Mouse (Mus musculus) kidney, adult 18-20 months (tissue): ENCODE data around the gene Top2a.
"Not testable (repeated sequence)": the region's sequence is repeated elsewhere in the genome, so short reads cannot be mapped to it uniquely, and the experiment has no call there.

Source experiments
- DNase-seq: peaks from one replicate; pipeline ENCODE4 v3.0.0; 2021

The Top2a gene

DNA sequence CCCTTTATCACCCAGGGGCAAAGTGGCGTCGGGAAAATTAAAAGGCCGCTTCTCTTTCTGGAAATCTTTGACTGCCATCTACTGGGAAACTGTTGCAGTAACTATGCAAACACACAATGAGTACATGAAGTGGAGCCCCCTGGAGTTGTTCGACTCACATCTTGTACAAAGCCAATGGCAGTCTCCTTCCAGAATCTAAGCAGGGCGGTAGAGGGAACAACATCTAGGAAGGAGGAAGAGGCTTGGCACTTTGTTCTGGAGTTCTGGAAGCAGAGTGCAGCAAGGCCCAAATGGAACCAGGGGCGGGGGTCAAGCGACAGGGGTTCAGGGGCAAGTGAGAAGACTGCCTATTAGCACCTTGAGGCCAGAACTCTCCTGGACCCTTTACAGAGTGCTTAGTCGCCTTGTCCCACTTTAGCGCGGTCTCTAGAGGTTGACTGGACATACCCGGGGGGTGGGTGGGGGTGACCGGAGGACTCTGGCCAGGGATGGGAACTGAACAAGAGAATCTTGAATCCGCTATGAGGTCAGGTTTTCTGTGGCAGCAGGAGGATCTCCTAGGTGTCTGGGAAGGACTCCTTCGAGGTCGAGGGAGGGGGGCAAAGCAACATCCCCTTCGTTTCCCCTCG is 16.5 kb upstream of the Top2a start:
- peak; percentile 56 for DNase-seq

DNA sequence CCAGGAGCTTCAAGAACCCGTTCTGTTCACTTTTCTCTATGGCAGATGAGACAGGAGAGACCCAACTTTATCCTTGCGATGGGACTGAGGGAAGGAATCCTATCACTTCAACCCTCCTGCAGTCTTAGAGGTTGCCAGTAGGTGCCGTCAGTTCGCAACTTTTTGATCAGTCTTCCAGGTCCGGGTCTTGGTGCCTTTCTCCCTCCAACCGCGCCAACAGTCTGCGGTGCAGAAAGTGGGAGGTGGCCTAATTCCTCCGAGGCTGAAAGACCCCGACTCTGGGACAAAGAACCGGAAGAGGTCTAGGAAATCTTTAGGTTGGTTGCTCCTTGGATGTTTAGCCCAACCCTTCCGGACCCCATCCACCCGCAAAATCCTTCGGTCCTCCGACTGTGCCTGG is 15.8 kb upstream of the Top2a start:
- DNase-seq, result peak; percentile 88

DNA sequence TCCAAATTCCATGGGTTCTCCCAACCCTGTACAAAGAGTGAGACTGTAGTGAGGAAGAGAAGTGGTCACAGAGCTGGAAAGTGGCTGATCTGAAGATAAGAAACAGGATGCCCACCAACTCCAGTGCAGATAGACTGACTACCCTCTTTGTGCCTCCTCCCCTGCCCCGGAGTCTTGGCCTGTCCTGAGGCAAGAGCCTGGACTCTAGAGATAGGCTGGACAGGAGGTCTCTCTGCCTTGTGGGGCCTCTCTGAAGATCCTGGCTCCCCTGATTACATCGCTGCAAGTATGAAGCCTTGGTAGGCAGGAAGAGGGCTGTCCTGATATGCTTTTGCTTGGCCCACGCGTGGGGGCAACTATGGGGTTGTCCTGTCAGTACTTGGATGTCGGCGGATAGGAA is 12.3 kb upstream of the Top2a start:
- DNase-seq, result no peak

- no peak for DNase-seq
These were observed 11.4 kb upstream of the Top2a start for GRCm38 (mm10) chr11:99035350-99035749.

DNA sequence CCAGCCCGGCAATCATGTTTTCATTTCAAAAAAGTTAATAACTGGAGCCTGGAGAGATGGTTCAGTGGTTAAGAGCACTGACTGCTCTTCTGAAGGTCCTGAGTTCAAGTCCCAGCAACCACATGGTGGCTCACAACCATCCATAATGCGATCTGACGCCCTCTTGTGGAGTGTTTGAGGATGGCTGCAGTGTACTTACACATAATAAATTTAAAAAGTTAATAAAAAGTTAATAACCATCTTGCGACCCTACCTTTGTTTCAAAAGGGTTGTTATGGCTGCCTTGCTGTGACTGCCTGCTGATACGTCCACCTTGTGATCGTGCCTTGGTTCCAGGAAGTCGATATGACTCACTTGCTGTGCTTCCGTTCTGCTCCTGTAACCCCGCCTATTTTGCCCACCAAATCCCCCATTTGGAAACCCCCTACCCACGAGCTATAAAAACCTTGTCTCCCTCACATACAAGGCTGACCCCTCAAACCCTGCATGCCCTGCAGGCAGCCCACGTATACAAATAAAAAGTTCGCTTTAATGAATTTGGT is 3.0 kb upstream of the Top2a start:
- no peak for DNase-seq

DNA sequence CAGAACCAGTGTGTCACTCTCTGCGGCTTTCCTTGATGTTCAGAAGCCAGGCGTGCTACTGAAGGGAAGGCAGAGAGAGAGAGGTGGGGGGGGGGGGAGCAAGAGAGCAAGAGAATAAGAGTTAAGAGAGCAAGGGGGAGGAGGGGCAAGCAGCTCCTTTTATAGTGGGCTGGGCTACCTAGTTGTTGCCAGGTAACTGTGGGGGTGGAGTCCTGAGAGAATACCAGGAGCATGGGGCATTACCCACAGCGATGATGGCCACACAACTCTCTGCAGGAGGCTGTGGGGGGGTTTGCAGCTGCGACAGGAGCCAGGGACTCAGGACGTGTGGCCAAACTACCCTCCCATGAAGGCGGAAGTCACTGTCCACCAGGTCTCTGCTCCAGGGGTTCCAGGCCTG is 1.9 kb upstream of the Top2a start:
- no peak for DNase-seq

- DNase-seq, result no peak
These were observed 612 bp upstream of the Top2a start for GRCm38 (mm10) chr11:99024468-99025134.

GRCm38 (mm10) chr11:99023094-99023493 is 895 bp downstream of the Top2a start:
- no peak for DNase-seq

DNA sequence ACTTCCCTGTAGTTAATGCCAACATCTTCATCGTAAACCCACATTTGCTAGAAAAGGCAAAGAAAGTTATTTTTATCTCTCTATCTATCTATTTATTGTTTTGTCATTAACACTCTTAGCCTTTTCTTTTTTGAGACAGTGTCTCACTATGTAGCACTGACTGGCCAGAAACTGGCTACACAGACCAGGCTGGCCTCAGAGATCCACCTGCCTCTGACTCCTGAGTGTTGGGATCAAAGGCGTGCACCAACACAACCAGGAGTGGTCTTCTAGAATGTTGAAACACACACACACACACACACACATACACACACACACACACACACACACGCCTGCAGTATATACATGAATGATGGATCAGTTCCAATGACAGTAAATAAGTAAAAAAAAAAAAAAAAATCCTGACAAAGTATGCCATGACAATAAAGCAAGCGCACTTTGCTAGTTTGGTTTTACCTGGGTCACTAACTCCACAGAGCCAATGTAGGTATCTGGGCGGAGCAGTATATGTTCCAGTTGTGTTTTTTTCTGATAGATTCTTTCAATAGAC is 1.5 kb downstream of the Top2a start:
- no peak for DNase-seq

DNA sequence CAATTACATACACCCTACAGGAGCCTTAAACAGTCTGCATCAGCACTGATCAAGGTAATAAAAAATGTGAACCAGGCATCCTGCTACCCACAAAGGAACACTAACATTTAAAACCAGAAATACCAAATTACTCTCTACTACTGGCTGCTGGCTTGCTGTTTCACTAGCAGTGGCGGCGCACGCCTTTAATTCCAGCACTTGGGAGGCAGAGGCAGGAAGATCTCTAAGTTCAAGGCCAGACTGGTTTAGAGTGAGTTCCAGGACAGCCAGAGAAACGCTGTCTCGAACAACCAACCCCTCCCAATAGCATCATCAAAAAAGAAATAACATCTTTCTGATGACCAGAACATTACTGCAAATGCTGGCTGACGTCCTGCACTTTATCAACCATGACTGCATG is 4.1 kb downstream of the Top2a start:
- no peak for DNase-seq

- no peak for DNase-seq
These were observed 10.1 kb downstream of the Top2a start for GRCm38 (mm10) chr11:99013856-99014255.

DNA sequence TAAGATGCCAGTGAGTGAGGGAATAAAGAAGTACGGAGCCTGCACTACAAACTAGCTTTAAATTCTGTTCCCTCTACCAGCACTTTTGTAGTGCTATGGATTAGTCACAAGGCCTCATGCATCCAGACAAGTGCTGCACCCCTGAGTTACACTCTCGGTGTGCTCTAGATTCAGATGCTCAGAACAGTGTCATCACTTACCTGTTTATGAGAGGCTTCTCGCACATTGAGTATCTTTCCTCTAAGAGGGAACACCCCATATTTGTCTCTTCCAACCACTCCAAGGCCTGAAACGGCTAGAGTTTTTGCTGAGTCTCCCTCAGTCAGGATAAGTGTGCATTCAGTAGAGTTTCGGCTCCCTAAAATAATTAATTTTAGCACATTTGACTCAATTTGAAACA is 13.3 kb downstream of the Top2a start:
- no peak for DNase-seq

GRCm38 (mm10) chr11:99010124-99010523 is 13.9 kb downstream of the Top2a start:
- no peak for DNase-seq

DNA sequence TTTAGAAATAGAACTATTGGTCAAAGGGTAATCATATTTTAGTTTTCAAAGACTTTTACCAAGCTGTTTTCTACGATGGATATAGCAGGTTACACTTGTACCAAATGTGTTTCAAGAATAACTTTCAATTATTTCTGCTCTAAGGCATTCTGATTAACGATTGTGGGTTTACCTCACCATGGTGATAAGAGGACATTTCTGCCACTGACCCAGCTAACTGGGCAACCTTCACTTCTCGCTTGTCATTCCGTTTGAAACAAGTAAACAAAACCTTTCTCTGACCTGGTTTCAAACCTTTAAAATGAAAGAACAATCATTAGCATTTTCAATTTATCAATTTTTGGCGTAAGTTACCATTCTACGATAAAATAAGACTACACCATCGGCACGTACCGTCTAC is 17.2 kb downstream of the Top2a start:
- DNase-seq, result no peak

GRCm38 (mm10) chr11:98999243-98999642 is 24.7 kb downstream of the Top2a start:
- no peak for DNase-seq

- no peak for DNase-seq
These were observed 25.2 kb downstream of the Top2a start for GRCm38 (mm10) chr11:98998776-98999175.

GRCm38 (mm10) chr11:98997659-98998058 is 26.3 kb downstream of the Top2a start:
- no peak for DNase-seq

GRCm38 (mm10) chr11:98995987-98996386 is 28.0 kb downstream of the Top2a start:
- no peak for DNase-seq

- no peak for DNase-seq
These were observed 33.1 kb downstream of the Top2a start for GRCm38 (mm10) chr11:98990866-98991265.

DNA sequence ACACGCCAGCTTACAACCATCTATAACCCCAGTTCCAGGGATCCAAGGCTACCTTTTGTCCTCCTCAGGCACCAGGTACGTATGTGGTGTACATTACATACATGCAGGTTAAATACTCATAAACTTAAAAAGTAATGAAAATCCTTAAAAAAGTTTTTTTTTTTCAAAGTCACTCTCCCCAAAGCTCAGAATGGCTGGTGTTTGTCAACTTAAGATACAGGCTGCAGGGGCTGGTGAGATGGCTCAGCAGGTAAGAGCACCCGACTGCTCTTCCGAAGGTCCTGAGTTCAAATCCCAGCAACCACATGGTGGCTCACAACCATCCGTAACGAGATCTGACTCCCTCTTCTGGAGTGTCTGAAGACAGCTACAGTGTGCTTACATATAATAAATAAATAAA is 35.7 kb downstream of the Top2a start:
- not testable (repeated sequence) for DNase-seq

DNA sequence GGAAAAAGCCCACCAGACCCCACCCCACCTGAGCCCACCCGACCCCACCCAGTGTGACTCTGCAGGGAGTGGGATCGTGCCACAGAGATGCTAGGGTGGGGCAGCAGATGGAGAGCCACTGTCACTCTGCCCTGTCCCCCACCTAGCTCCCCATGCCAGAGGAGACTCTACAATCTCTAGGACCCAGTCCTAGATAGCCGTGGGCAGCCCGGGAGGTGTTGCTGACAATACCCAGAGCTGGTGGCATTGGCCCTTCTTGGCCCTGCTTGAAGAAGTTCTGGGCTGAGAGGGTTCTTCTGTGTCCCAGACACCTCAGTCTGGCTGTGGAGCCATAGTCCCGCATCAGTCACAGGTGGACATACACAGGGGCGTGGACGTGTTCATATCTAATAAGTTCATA is 38.4 kb downstream of the Top2a start:
- no peak for DNase-seq

DNA sequence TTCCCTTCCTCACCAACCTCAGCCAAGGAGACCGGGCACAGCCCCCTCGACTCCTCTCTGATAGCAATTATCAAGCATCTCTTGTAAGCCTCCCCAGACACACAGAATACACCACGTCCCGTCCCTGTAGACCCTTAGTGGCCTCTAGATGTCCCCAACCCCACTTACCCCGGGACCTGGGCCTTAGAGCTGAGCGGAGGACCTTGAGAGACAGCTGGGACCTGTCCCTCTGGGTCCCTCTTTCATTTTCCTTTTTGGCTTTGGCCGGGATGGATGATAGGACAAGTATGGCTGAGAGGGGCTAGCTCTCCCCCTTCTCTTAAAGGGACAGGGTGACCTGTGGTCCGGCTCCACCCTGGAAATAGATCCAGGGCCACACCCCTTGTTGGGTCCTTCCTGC is 40.4 kb downstream of the Top2a start:
- DNase-seq, result no peak

GRCm38 (mm10) chr11:98982773-98983133 is 41.2 kb downstream of the Top2a start, which contains the start of gene Gjd3:
Gene Gjd3, minus strand, starts transcription at chr11:98983016.
- DNase-seq, result peak; percentile 23

DNA sequence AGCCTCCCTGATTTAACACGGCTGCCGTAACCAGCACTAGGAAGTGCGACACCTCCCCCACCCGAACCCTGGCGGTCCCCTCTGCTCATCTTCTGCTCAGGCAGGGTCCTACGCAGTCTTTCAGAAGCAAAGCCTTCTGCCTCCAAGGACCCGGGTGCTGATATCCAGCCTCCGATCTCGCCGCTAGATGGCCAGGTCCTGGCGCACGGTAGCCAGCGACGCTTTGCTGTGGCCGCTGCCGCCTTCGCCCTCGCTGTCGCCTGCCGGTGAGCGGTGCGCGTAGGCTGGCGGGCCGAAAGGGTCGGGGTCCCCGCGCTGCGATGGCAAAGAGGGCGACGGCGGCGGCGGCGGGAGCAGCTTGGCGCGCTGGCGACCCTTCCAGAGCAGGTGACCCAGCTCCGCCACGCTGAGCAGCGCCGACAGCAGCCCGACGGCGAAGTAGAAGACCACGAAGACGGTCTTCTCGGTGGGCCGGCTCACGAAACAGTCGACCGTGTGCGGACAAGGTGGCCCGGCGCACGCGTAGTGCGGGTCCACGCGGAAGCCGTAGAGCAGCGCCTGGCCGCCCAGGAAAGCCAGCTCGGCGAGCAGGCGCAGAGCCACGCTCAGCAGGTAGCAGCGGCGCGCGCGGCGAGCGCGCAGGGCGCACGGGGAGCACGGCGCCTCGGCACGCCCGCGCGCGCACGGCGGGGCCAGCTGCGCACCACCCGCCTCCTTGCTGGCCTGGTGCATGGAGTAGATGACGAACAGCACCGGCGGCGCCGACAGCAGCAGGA is 41.8 kb downstream of the Top2a start:
- peak; percentile 73 for DNase-seq
